Mouse (Mus musculus) embryonic fibroblast, embryonic 13.5 days (primary cell): ENCODE results near the gene Sel1l. TPM values are rescaled to one million over a fixed set of nuclear protein-coding genes. Genes with fewer than 3 reads are reported as not detected.
A peak's percentile ranks its signal among the peaks of the same experiment; 100 is the strongest.

Experiments used
- H3K27ac ChIP-seq: 2 replicates; pipeline ENCODE4 v1.5.1; 2012; ENCODE audit warnings: low read length, control low read depth, inconsistent platforms; ENCODE audit not compliant: insufficient read depth
- H3K4me1 ChIP-seq: 2 replicates; pipeline ENCODE4 v1.6.1; 2011; ENCODE audit warnings: low read length; ENCODE audit not compliant: control insufficient read depth, insufficient read depth
- H3K4me3 ChIP-seq: 2 replicates; pipeline ENCODE4 v1.5.1; 2011; ENCODE audit warnings: mild to moderate bottlenecking, control low read depth, low read length; ENCODE audit not compliant: insufficient read depth
- CTCF ChIP-seq: IDR thresholded peaks from 2 replicates; pipeline ENCODE4 v1.5.1; 2011; ENCODE audit warnings: mild to moderate bottlenecking, control low read depth, low read length, moderate library complexity, borderline replicate concordance; ENCODE audit not compliant: insufficient read depth
- POLR2A ChIP-seq: IDR thresholded peaks from 2 replicates; pipeline ENCODE4 v1.6.1; 2011; ENCODE audit warnings: low read depth, mild to moderate bottlenecking, control low read depth, low read length, moderate library complexity
- polyA plus RNA-seq: library from polyadenylated mRNA; stranded (reverse); fragments of >200 nt; gene quantifications from 2 replicates; pipeline ENCODE4 v1.2.4, GENCODE M21; 2011; ENCODE audit warnings: low read depth; ENCODE audit not compliant: missing spikeins, insufficient read length

The Sel1l gene
- polyA plus RNA-seq, 1 experiment = 152 TPM

- H3K4me3 ChIP-seq = no peak overlapping the region
- no peaks in the 10 kb centered on the region; the same call in 1 of the 2 replicates for H3K4me1 ChIP-seq
- TF ChIP-seq CTCF (no peak), POLR2A (no peak)
- peak overlapping the region; percentile 75 for H3K27ac ChIP-seq
Observed at GRCm38 (mm10) chr12:91846038-91846437, 2.9 kb downstream of the Sel1l start.

GRCm38 (mm10) chr12:91845393-91845792, 3.6 kb downstream of the Sel1l start:
- TF ChIP-seq CTCF (no peak), POLR2A (no peak)
- Histone ChIP-seq H3K4me1 (no peaks in the 10 kb centered on the region; the same call in 1 of the 2 replicates), H3K4me3 (no peak overlapping the region), H3K27ac (peak overlapping the region; percentile 75)

GRCm38 (mm10) chr12:91844542-91844941, 4.4 kb downstream of the Sel1l start:
- Histone ChIP-seq H3K4me1 (no peaks in the 10 kb centered on the region; the same call in 1 of the 2 replicates), H3K27ac (no peak overlapping the region), H3K4me3 (no peak overlapping the region)
- no peak for TF ChIP-seq POLR2A
- no peak for TF ChIP-seq CTCF

GRCm38 (mm10) chr12:91843888-91844287, 5.1 kb downstream of the Sel1l start:
- Histone ChIP-seq H3K27ac (no peak overlapping the region), H3K4me3 (no peak overlapping the region), H3K4me1 (no peaks in the 10 kb centered on the region; the same call in 1 of the 2 replicates)
- TF ChIP-seq CTCF (no peak), POLR2A (no peak)

GRCm38 (mm10) chr12:91841714-91842113, 7.2 kb downstream of the Sel1l start:
- Histone ChIP-seq H3K27ac (no peak overlapping the region), H3K4me3 (no peak overlapping the region), H3K4me1 (no peaks in the 10 kb centered on the region)
- TF ChIP-seq CTCF (no peak), POLR2A (no peak)

GRCm38 (mm10) chr12:91838261-91838660, 10.7 kb downstream of the Sel1l start:
- Histone ChIP-seq H3K4me3 (no peak overlapping the region), H3K27ac (no peak overlapping the region), H3K4me1 (no peaks in the 10 kb centered on the region)
- TF ChIP-seq POLR2A (no peak), CTCF (no peak)

GRCm38 (mm10) chr12:91837401-91838065, 11.4 kb downstream of the Sel1l start:
- Histone ChIP-seq H3K27ac (no peak overlapping the region), H3K4me1 (no peaks in the 10 kb centered on the region), H3K4me3 (no peak overlapping the region)
- TF ChIP-seq CTCF = no peak
- no peak for TF ChIP-seq POLR2A

GRCm38 (mm10) chr12:91833939-91834333, 15.0 kb downstream of the Sel1l start:
- H3K4me3 ChIP-seq = no peak overlapping the region
- H3K4me1 ChIP-seq = no peaks in the 10 kb centered on the region
- TF ChIP-seq CTCF (no peak), POLR2A (no peak)
- H3K27ac ChIP-seq = no peak overlapping the region

GRCm38 (mm10) chr12:91833237-91833938, 15.6 kb downstream of the Sel1l start:
- TF ChIP-seq POLR2A (no peak), CTCF (no peak)
- H3K4me1 ChIP-seq = no peaks in the 10 kb centered on the region
- H3K4me3 ChIP-seq = no peak overlapping the region
- no peak overlapping the region for H3K27ac ChIP-seq

- H3K27ac ChIP-seq = no peak overlapping the region
- no peaks in the 10 kb centered on the region for H3K4me1 ChIP-seq
- no peak for TF ChIP-seq CTCF
- TF ChIP-seq POLR2A = no peak
- H3K4me3 ChIP-seq = no peak overlapping the region
Observed at GRCm38 (mm10) chr12:91831410-91831809, 17.5 kb downstream of the Sel1l start.
